Mouse (Mus musculus) liver, embryonic 14.5 days (tissue): Measurements from ENCODE around the gene Stbd1. TPM values are rescaled to one million over a fixed set of nuclear protein-coding genes. Genes with fewer than 3 reads are reported as not detected.

Experiments
- ATAC-seq: fragments of 200-750 bp; cut with Nextera tagmentation; 2 replicates; pipeline ENCODE4 v1.8.0; 2017; ENCODE audit warnings: moderate number of reproducible peaks, mild to moderate bottlenecking, moderate library complexity; ENCODE audit not compliant: insufficient read depth
- DNase-seq, 3 experiments: peaks; one replicate each; pipeline ENCODE4 v3.0.0-alpha.2; 2012 to 2013; ENCODE audit warnings: low read depth in 3 of 3, low spot score in 3 of 3
- H3K27ac ChIP-seq: fragments of 300-500 bp; sonication (generic); 2 replicates; pipeline ENCODE4 v1.5.1; 2014; ENCODE audit warnings: moderate library complexity, mild to moderate bottlenecking, control low read depth, inconsistent platforms
- H3K27me3 ChIP-seq: fragments of 300-500 bp; sonication (generic); 2 replicates; pipeline ENCODE4 v1.6.1; 2014; ENCODE audit warnings: mild to moderate bottlenecking, low read length, moderate library complexity; ENCODE audit not compliant: control insufficient read depth, insufficient read depth
- H3K36me3 ChIP-seq: fragments of 300-500 bp; sonication (generic); replicated peaks from 2 replicates; pipeline ENCODE4 v1.6.1; 2014; ENCODE audit warnings: low read depth; ENCODE audit not compliant: control insufficient read depth, insufficient read depth
- H3K4me1 ChIP-seq, 2 experiments: fragments of 200-500 bp in 1 of 2; fragments of 300-500 bp in 1 of 2; sonication (generic) in 1 of 2; replicated peaks; 2 replicates each; pipeline ENCODE4 v1.6.1; 2012 to 2014; ENCODE audit warnings: antibody characterized with exemption in 1 of 2, inconsistent platforms in 1 of 2, low read length in 1 of 2; ENCODE audit not compliant: control insufficient read depth in 2 of 2, insufficient read depth in 2 of 2
- H3K4me2 ChIP-seq: fragments of 300-500 bp; sonication (generic); 2 replicates; pipeline ENCODE4 v1.6.1; 2014; ENCODE audit warnings: low read depth, mild to moderate bottlenecking, control low read depth, moderate library complexity
- H3K4me3 ChIP-seq, 2 experiments: fragments of 200-500 bp in 1 of 2; fragments of 300-500 bp in 1 of 2; sonication (generic) in 1 of 2; 2 replicates each; pipeline ENCODE4 v1.5.1; 2012 to 2014; ENCODE audit warnings: low read depth in 2 of 2, low read length in 2 of 2, mild to moderate bottlenecking in 2 of 2, control low read depth in 1 of 2, inconsistent platforms in 1 of 2, moderate library complexity in 1 of 2; ENCODE audit not compliant: insufficient read depth in 1 of 2
- H3K9ac ChIP-seq: fragments of 300-500 bp; sonication (generic); replicated peaks from 2 replicates; pipeline ENCODE4 v1.6.1; 2014; ENCODE audit warnings: mild to moderate bottlenecking, control low read depth, moderate library complexity
- H3K9me3 ChIP-seq: fragments of 300-500 bp; sonication (generic); 2 replicates; pipeline ENCODE4 v1.6.1; 2016; ENCODE audit warnings: low read length, mixed read lengths; ENCODE audit not compliant: control insufficient read depth
- CTCF ChIP-seq: IDR thresholded peaks from 2 replicates; pipeline ENCODE4 v1.5.1; 2016; ENCODE audit warnings: antibody characterized with exemption, low read depth, control low read depth
- EP300 ChIP-seq: IDR thresholded peaks from 2 replicates; pipeline ENCODE4 v1.6.1; 2016; ENCODE audit warnings: antibody characterized with exemption, low read depth
- WGBS: fragments of 180-500 bp; shearing (Covaris S2); extraction: QIAGEN DNeasy Blood & Tissue Kit; methylation state at CpG from one replicate; pipeline ENCODE4 v1.1.7; 2014; ENCODE audit not compliant: insufficient replicate concordance; 5-methylcytosine and 5-hydroxymethylcytosine counted together
- polyA plus RNA-seq, 2 experiments: library from polyadenylated mRNA; depleted of rRNA in 1 of 2; stranded (reverse) in 1 of 2; unstranded in 1 of 2; fragments of >200 nt; fragmentation: Nextera tagmentation in 1 of 2; extraction: Ambion mirVana in 1 of 2; gene quantifications; 2 replicates each; pipeline versions ENCODE4 v1.2.1 to v1.2.3; 2012 to 2014

Stbd1 gene
- polyA plus RNA-seq, 2 experiments: 3.7 to 10.1 TPM

GRCm38 (mm10) chr5:92585932-92586331 lies 16.9 kb upstream of the Stbd1 start:
- no peaks in the 10 kb centered on the region for H3K27me3 ChIP-seq
- TF ChIP-seq CTCF (no peak), EP300 (no peak)
- no peaks in the 10 kb centered on the region for H3K9me3 ChIP-seq
- DNase-seq (peak in 1 of 3 experiments; percentile 6), ATAC-seq (peak; percentile 52)
- no peak overlapping the region for H3K9ac ChIP-seq
- peaks cover 0 to 6% of the 10 kb centered on the region in 2 experiments; a peak in 1 of 4 replicates for H3K4me1 ChIP-seq
- no peak overlapping the region for H3K4me2 ChIP-seq
- no peak overlapping the region for H3K27ac ChIP-seq
- H3K4me3 ChIP-seq: no peak overlapping the region
- H3K36me3 ChIP-seq: no peaks in the 10 kb centered on the region
- 52% methylated on average over 10 of the region's 10 CpGs for WGBS

GRCm38 (mm10) chr5:92595026-92595425 lies 7.8 kb upstream of the Stbd1 start:
- no peaks in the 10 kb centered on the region for H3K36me3 ChIP-seq
- TF ChIP-seq EP300: no peak
- no peak for TF ChIP-seq CTCF
- no peaks in the 10 kb centered on the region for H3K27me3 ChIP-seq
- ATAC-seq (no peak), DNase-seq (no peak)
- no peaks in the 10 kb centered on the region for H3K4me1 ChIP-seq
- H3K4me3 ChIP-seq: no peak overlapping the region
- whole genome bisulfite sequencing: 70% methylated on average over 5 of the region's 5 CpGs
- H3K4me2 ChIP-seq: no peak overlapping the region
- no peaks in the 10 kb centered on the region for H3K9me3 ChIP-seq
- no peak overlapping the region for H3K27ac ChIP-seq
- H3K9ac ChIP-seq: no peak overlapping the region

GRCm38 (mm10) chr5:92596865-92597264 lies 6.0 kb upstream of the Stbd1 start:
- TF ChIP-seq EP300 (no peak), CTCF (no peak)
- 66% methylated on average over 8 of the region's 8 CpGs for WGBS
- ATAC-seq: no peak
- Histone ChIP-seq H3K4me3 (no peak overlapping the region), H3K27ac (no peak overlapping the region), H3K9me3 (no peaks in the 10 kb centered on the region), H3K27me3 (peaks cover 6% of the 10 kb centered on the region), H3K4me2 (no peak overlapping the region), H3K36me3 (no peaks in the 10 kb centered on the region), H3K9ac (no peak overlapping the region), H3K4me1 (no peaks in the 10 kb centered on the region)
- DNase-seq: no peak

GRCm38 (mm10) chr5:92599030-92599429 lies 3.8 kb upstream of the Stbd1 start:
- TF ChIP-seq CTCF (no peak), EP300 (no peak)
- H3K4me2 ChIP-seq: no peak overlapping the region
- DNase-seq: no peak
- H3K9ac ChIP-seq: no peak overlapping the region
- peaks cover 8% of the 10 kb centered on the region for H3K27me3 ChIP-seq
- H3K4me1 ChIP-seq: no peaks in the 10 kb centered on the region; a peak in 2 of 4 replicates
- WGBS: 66% methylated on average over 10 of the region's 10 CpGs
- ATAC-seq: no peak
- H3K9me3 ChIP-seq: no peaks in the 10 kb centered on the region
- H3K36me3 ChIP-seq: no peaks in the 10 kb centered on the region
- no peak overlapping the region for H3K4me3 ChIP-seq
- no peak overlapping the region for H3K27ac ChIP-seq

- Histone ChIP-seq H3K36me3 (no peaks in the 10 kb centered on the region), H3K27me3 (peaks cover 8% of the 10 kb centered on the region), H3K4me3 (no peak overlapping the region), H3K27ac (no peak overlapping the region), H3K4me2 (no peak overlapping the region), H3K9ac (no peak overlapping the region), H3K9me3 (no peaks in the 10 kb centered on the region), H3K4me1 (no peaks in the 10 kb centered on the region; a peak in 2 of 4 replicates)
- DNase-seq (no peak), ATAC-seq (no peak)
- WGBS: 60% methylated on average over 10 of the region's 10 CpGs
- no peak for TF ChIP-seq CTCF
- no peak for TF ChIP-seq EP300
Observed at GRCm38 (mm10) chr5:92604452-92605247, 1.8 kb downstream of the Stbd1 start.
